Mouse (Mus musculus): ENCODE results near the gene Ddb2. TPM values are rescaled to one million over a fixed set of nuclear protein-coding genes. Genes with fewer than 3 reads are reported as not detected.

Ddb2 gene
- total and polyA plus RNA-seq, 2 experiments from 2014 or later: 10.2 to 12.9 TPM

DNA sequence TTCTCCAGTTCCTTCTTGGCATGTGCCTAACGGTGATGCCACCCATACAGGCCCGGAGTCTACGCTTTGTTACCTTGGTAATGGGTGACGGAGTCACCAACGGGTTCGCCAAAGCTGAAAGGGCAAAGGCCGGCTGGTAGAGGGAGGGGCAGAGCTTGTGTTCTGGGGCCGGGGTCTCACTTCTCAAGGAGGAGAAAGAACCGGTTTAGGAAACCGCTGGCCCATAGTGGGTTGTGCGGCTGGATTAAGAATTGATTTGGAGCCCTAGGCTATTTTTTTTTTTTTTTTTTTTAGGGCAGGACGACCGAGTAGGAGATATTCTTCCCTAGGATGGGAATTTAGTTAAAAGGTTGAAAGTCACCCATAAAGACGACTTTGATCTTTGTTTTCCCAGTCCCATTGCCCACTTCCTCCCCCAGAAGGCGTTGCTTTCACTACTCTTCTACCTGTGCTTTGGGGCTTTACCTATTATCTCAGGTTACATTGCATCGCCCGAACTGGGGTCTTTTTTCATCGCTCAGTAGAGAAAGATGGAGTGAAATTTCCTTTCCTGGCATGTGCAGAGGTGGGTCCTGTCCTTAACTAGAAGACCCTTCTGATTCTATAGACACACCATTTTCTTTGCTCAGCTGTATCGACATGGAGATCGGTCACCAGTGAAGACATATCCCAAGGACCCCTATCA, 33.7 kb downstream of the Ddb2 start:
- Histone ChIP-seq H3K4me1 (ENCODE audit: insufficient read depth) (peaks cover 15% of the 10 kb centered on the region), H3K9ac (peak overlapping the region; percentile 74), H3K27me3 (ENCODE audit: insufficient read depth, low read length) (no peaks in the 10 kb centered on the region), H3K27ac (ENCODE audit: low read depth, low read length) (peak overlapping the region; percentile 86), H3K9me3 (ENCODE audit: low read length) (no peaks in the 10 kb centered on the region), H3K4me3 (ENCODE audit: low read depth, low read length) (peak overlapping the region; percentile 59), H3K4me2 (ENCODE audit: low read depth) (peak overlapping the region; percentile 66), H3K36me3 (ENCODE audit: insufficient read depth) (peaks cover 28% of the 10 kb centered on the region)
- no peak for TF ChIP-seq CTCF (IDR thresholded peaks at IDR 0.05; ENCODE audit: low read depth)
- ATAC-seq (peak; percentile 60; the same call in 1 of the 2 replicates), DNase-seq (no peak)
- WGBS: 15% methylated on average over 20 of the region's 20 CpGs

- ATAC-seq (peak; percentile 98), DNase-seq (peak; percentile 97)
- peaks cover 15% of the 10 kb centered on the region for H3K4me1 ChIP-seq (ENCODE audit: insufficient read depth)
- peak within 1 kb of the TSS; percentile 66 for H3K4me2 ChIP-seq (ENCODE audit: low read depth)
- WGBS: 4% methylated on average over 28 of the region's 28 CpGs
- no peaks in the 10 kb centered on the region for H3K9me3 ChIP-seq (ENCODE audit: low read length)
- H3K4me3 ChIP-seq (ENCODE audit: low read depth, low read length): peak within 1 kb of the TSS; percentile 59
- peaks cover 21% of the 10 kb centered on the region for H3K36me3 ChIP-seq (ENCODE audit: insufficient read depth)
- no peaks in the 10 kb centered on the region for H3K27me3 ChIP-seq (ENCODE audit: insufficient read depth, low read length)
- peak within 1 kb of the TSS; percentile 86 for H3K27ac ChIP-seq (ENCODE audit: low read depth, low read length)
- TF ChIP-seq CTCF (IDR thresholded peaks at IDR 0.05; ENCODE audit: low read depth): peak; percentile 36; the same call in 1 of the 2 replicates
- peak within 1 kb of the TSS; percentile 74 for H3K9ac ChIP-seq
Measured at GRCm38 (mm10) chr2:91202222-91202971, 34.4 kb downstream of the Ddb2 start, which contains the start of the genes Nr1h3 and Acp2. TSS of gene Nr1h3 (minus strand) at chr2:91202834. TSS of gene Acp2 (plus strand) at chr2:91202885.

- Histone ChIP-seq H3K4me3 (ENCODE audit: low read depth, low read length) (no peak overlapping the region), H3K4me1 (ENCODE audit: insufficient read depth) (peaks cover 11% of the 10 kb centered on the region), H3K4me2 (ENCODE audit: low read depth) (no peak overlapping the region), H3K9ac (no peak overlapping the region), H3K27ac (ENCODE audit: low read depth, low read length) (no peak overlapping the region), H3K27me3 (ENCODE audit: insufficient read depth, low read length) (no peaks in the 10 kb centered on the region), H3K9me3 (ENCODE audit: low read length) (no peaks in the 10 kb centered on the region), H3K36me3 (ENCODE audit: insufficient read depth) (no peaks in the 10 kb centered on the region)
- ATAC-seq (no peak), DNase-seq (no peak)
- TF ChIP-seq CTCF (IDR thresholded peaks at IDR 0.05; ENCODE audit: low read depth): no peak
- 84% methylated on average over 3 of the region's 3 CpGs for WGBS
Measured at GRCm38 (mm10) chr2:91198888-91199287, 37.9 kb downstream of the Ddb2 start.

DNA sequence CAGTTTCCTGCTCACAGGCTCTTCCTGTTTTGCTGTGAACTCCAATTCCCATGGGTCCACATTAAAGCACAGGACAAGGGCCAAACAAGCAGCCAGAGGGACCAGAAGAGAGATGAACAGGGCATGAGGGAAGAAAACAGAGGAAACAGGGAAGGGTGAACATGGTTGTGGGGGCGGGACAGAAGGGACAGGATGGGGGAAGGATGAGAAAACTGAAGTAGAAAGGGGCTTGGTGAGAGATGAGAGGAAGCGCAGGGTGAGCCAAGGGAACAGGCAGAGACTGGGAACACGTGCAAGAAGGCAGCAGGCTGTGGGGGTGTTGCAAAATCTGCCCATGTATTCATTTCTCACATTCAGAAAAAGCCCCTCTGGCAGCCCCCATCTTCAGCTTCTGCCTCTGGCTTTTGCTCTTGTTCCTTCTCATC, 40.2 kb downstream of the Ddb2 start:
- 73% methylated on average over 3 of the region's 3 CpGs for WGBS
- H3K4me1 ChIP-seq (ENCODE audit: insufficient read depth): no peaks in the 10 kb centered on the region; the same call in 1 of the 2 replicates
- no peak overlapping the region for H3K27ac ChIP-seq (ENCODE audit: low read depth, low read length)
- H3K4me3 ChIP-seq (ENCODE audit: low read depth, low read length): no peak overlapping the region
- H3K9ac ChIP-seq: no peak overlapping the region
- H3K36me3 ChIP-seq (ENCODE audit: insufficient read depth): no peaks in the 10 kb centered on the region
- ATAC-seq (no peak), DNase-seq (no peak)
- no peaks in the 10 kb centered on the region for H3K9me3 ChIP-seq (ENCODE audit: low read length)
- H3K27me3 ChIP-seq (ENCODE audit: insufficient read depth, low read length): no peaks in the 10 kb centered on the region
- TF ChIP-seq CTCF (IDR thresholded peaks at IDR 0.05; ENCODE audit: low read depth): no peak
- H3K4me2 ChIP-seq (ENCODE audit: low read depth): no peak overlapping the region

GRCm38 (mm10) chr2:91194624-91195332, 42.0 kb downstream of the Ddb2 start:
- WGBS: under 1% methylated on average over 26 of the region's 27 CpGs
- Histone ChIP-seq H3K36me3 (ENCODE audit: insufficient read depth) (no peaks in the 10 kb centered on the region), H3K27ac (ENCODE audit: low read depth, low read length) (no peak overlapping the region), H3K27me3 (ENCODE audit: insufficient read depth, low read length) (no peaks in the 10 kb centered on the region), H3K4me1 (ENCODE audit: insufficient read depth) (no peaks in the 10 kb centered on the region), H3K4me2 (ENCODE audit: low read depth) (peak overlapping the region; percentile 52), H3K4me3 (ENCODE audit: low read depth, low read length) (peak overlapping the region; percentile 24), H3K9ac (peak overlapping the region; percentile 41; the same call in 1 of the 2 replicates), H3K9me3 (ENCODE audit: low read length) (no peaks in the 10 kb centered on the region)
- DNase-seq (peak; percentile 60), ATAC-seq (peak; percentile 89)
- peak; percentile 79 for TF ChIP-seq CTCF (IDR thresholded peaks at IDR 0.05; ENCODE audit: low read depth)

DNA sequence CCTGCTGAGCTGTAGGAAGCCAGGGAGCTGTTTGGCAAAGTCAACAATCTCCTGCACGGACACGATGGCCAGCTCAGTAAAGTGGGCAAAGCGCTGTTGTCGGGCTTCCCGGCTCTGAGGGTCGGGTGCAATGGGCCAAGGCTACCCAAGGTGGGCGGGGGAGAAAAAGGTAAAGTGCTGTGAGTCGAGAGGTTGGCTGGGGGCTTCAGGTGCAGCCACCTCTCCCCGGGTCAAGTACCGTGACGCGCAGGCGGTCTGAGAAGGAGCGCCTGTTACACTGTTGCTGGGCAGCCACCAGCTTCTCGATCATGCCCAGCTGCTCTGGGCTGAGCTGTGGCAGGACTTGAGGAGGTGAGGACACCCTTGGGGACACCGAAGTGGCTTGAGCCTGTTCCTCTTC, 46.3 kb downstream of the Ddb2 start:
- DNase-seq: no peak
- Histone ChIP-seq H3K9ac (no peak overlapping the region), H3K36me3 (ENCODE audit: insufficient read depth) (no peaks in the 10 kb centered on the region), H3K4me1 (ENCODE audit: insufficient read depth) (no peaks in the 10 kb centered on the region), H3K9me3 (ENCODE audit: low read length) (no peaks in the 10 kb centered on the region), H3K4me2 (ENCODE audit: low read depth) (no peak overlapping the region), H3K27me3 (ENCODE audit: insufficient read depth, low read length) (no peaks in the 10 kb centered on the region), H3K4me3 (ENCODE audit: low read depth, low read length) (no peak overlapping the region), H3K27ac (ENCODE audit: low read depth, low read length) (no peak overlapping the region)
- no peak for TF ChIP-seq CTCF (IDR thresholded peaks at IDR 0.05; ENCODE audit: low read depth)
- 89% methylated on average over 16 of the region's 16 CpGs for WGBS
- no peak for ATAC-seq

Data from forebrain, postnatal 0 days (tissue).